Mouse (Mus musculus): ENCODE results near the gene Tbc1d1. TPM values are rescaled to one million over a fixed set of nuclear protein-coding genes. Genes with fewer than 3 reads are reported as not detected.

Gene Tbc1d1
- polyA plus RNA-seq, 1 experiment = 41.8 TPM

GRCm38 (mm10) chr5:64381538-64381937 lies 225.4 kb downstream of the Tbc1d1 start:
- Histone ChIP-seq H3K4me2 (ENCODE audit: low read depth) (no peak overlapping the region), H3K4me3 (no peak overlapping the region), H3K36me3 (ENCODE audit: control insufficient read depth, insufficient read depth) (no peaks in the 10 kb centered on the region), H3K79me2 (ENCODE audit: control insufficient read depth, insufficient read depth) (no peaks in the 10 kb centered on the region), H3ac (ENCODE audit: control insufficient read depth, insufficient read length) (no peak overlapping the region), H3K27me3 (ENCODE audit: control insufficient read depth, insufficient read depth, insufficient read length) (no peaks in the 10 kb centered on the region)
- no peak for TF ChIP-seq REST (IDR thresholded peaks at IDR 0.05; ENCODE audit: insufficient read depth, insufficient read length)
- TF ChIP-seq POLR2A (IDR thresholded peaks at IDR 0.05; ENCODE audit: insufficient read length, low read depth) = no peak
- TF ChIP-seq MAX (IDR thresholded peaks at IDR 0.05; ENCODE audit: low read depth) = no peak
- no peak for TF ChIP-seq MYOG (IDR thresholded peaks at IDR 0.05; ENCODE audit: control insufficient read depth in 1 of 3, insufficient read depth in 1 of 3, insufficient read length in 2 of 3, low read depth in 2 of 3)
- no peak for TF ChIP-seq USF1 (IDR thresholded peaks at IDR 0.05; ENCODE audit: low read depth)
- no peak for TF ChIP-seq TCF3 (IDR thresholded peaks at IDR 0.05; ENCODE audit: insufficient read length, low read depth)
- no peak for TF ChIP-seq MYOD1 (IDR thresholded peaks at IDR 0.05; ENCODE audit: control insufficient read depth in 1 of 3, insufficient read length in 2 of 3, low read depth in 2 of 3)
- no peak for TF ChIP-seq TCF12 (IDR thresholded peaks at IDR 0.05; ENCODE audit: insufficient read depth, poor library complexity, severe bottlenecking)
- no peak for TF ChIP-seq E2F4 (IDR thresholded peaks at IDR 0.05; ENCODE audit: insufficient read depth)
- TF ChIP-seq CEBPB (IDR thresholded peaks at IDR 0.05; ENCODE audit: insufficient read depth, poor library complexity, severe bottlenecking) = no peak
- TF ChIP-seq POLR2AphosphoS2 (IDR thresholded peaks at IDR 0.05; ENCODE audit: insufficient read length, low read depth) = no peak
- TF ChIP-seq SRF (IDR thresholded peaks at IDR 0.05; ENCODE audit: control insufficient read depth, insufficient read length, low read depth) = no peak

GRCm38 (mm10) chr5:64382451-64383057 lies 226.4 kb downstream of the Tbc1d1 start:
- Histone ChIP-seq H3K79me2 (ENCODE audit: control insufficient read depth, insufficient read depth) (no peaks in the 10 kb centered on the region), H3ac (ENCODE audit: control insufficient read depth, insufficient read length) (no peak overlapping the region), H3K4me2 (ENCODE audit: low read depth) (no peak overlapping the region), H3K27me3 (ENCODE audit: control insufficient read depth, insufficient read depth, insufficient read length) (no peaks in the 10 kb centered on the region), H3K4me3 (no peak overlapping the region), H3K36me3 (ENCODE audit: control insufficient read depth, insufficient read depth) (no peaks in the 10 kb centered on the region)
- TF ChIP-seq POLR2AphosphoS2 (IDR thresholded peaks at IDR 0.05; ENCODE audit: insufficient read length, low read depth) = no peak
- no peak for TF ChIP-seq POLR2A (IDR thresholded peaks at IDR 0.05; ENCODE audit: insufficient read length, low read depth)
- TF ChIP-seq MYOG (IDR thresholded peaks at IDR 0.05; ENCODE audit: control insufficient read depth in 1 of 3, insufficient read depth in 1 of 3, insufficient read length in 2 of 3, low read depth in 2 of 3) = no peak
- TF ChIP-seq SRF (IDR thresholded peaks at IDR 0.05; ENCODE audit: control insufficient read depth, insufficient read length, low read depth) = no peak
- TF ChIP-seq USF1 (IDR thresholded peaks at IDR 0.05; ENCODE audit: low read depth) = no peak
- TF ChIP-seq MYOD1 (IDR thresholded peaks at IDR 0.05; ENCODE audit: control insufficient read depth in 1 of 3, insufficient read length in 2 of 3, low read depth in 2 of 3) = no peak
- no peak for TF ChIP-seq CEBPB (IDR thresholded peaks at IDR 0.05; ENCODE audit: insufficient read depth, poor library complexity, severe bottlenecking)
- TF ChIP-seq E2F4 (IDR thresholded peaks at IDR 0.05; ENCODE audit: insufficient read depth) = no peak
- no peak for TF ChIP-seq MAX (IDR thresholded peaks at IDR 0.05; ENCODE audit: low read depth)
- TF ChIP-seq TCF12 (IDR thresholded peaks at IDR 0.05; ENCODE audit: insufficient read depth, poor library complexity, severe bottlenecking) = no peak
- TF ChIP-seq TCF3 (IDR thresholded peaks at IDR 0.05; ENCODE audit: insufficient read length, low read depth) = no peak
- TF ChIP-seq REST (IDR thresholded peaks at IDR 0.05; ENCODE audit: insufficient read depth, insufficient read length) = no peak

- Histone ChIP-seq H3K27me3 (ENCODE audit: control insufficient read depth, insufficient read depth, insufficient read length) (no peaks in the 10 kb centered on the region), H3ac (ENCODE audit: control insufficient read depth, insufficient read length) (no peak overlapping the region), H3K79me2 (ENCODE audit: control insufficient read depth, insufficient read depth) (no peaks in the 10 kb centered on the region), H3K4me3 (no peak overlapping the region), H3K4me2 (ENCODE audit: low read depth) (no peak overlapping the region), H3K36me3 (ENCODE audit: control insufficient read depth, insufficient read depth) (no peaks in the 10 kb centered on the region)
- TF ChIP-seq POLR2AphosphoS2 (IDR thresholded peaks at IDR 0.05; ENCODE audit: insufficient read length, low read depth) (no peak), MYOG (IDR thresholded peaks at IDR 0.05; ENCODE audit: control insufficient read depth in 1 of 3, insufficient read depth in 1 of 3, insufficient read length in 2 of 3, low read depth in 2 of 3) (peak in 1 of 3 experiments; percentile 6), MYOD1 (IDR thresholded peaks at IDR 0.05; ENCODE audit: control insufficient read depth in 1 of 3, insufficient read length in 2 of 3, low read depth in 2 of 3) (peak in 2 of 3 experiments; percentile 4 to 39)
Measured at GRCm38 (mm10) chr5:64383215-64383614, 227.1 kb downstream of the Tbc1d1 start.

- Histone ChIP-seq H3K4me2 (ENCODE audit: low read depth) (no peak overlapping the region), H3K79me2 (ENCODE audit: control insufficient read depth, insufficient read depth) (no peaks in the 10 kb centered on the region), H3K36me3 (ENCODE audit: control insufficient read depth, insufficient read depth) (no peaks in the 10 kb centered on the region), H3ac (ENCODE audit: control insufficient read depth, insufficient read length) (no peak overlapping the region), H3K27me3 (ENCODE audit: control insufficient read depth, insufficient read depth, insufficient read length) (no peaks in the 10 kb centered on the region), H3K4me3 (no peak overlapping the region)
- TF ChIP-seq E2F4 (IDR thresholded peaks at IDR 0.05; ENCODE audit: insufficient read depth) (no peak), USF1 (IDR thresholded peaks at IDR 0.05; ENCODE audit: low read depth) (no peak), SRF (IDR thresholded peaks at IDR 0.05; ENCODE audit: control insufficient read depth, insufficient read length, low read depth) (no peak), TCF12 (IDR thresholded peaks at IDR 0.05; ENCODE audit: insufficient read depth, poor library complexity, severe bottlenecking) (no peak), REST (IDR thresholded peaks at IDR 0.05; ENCODE audit: insufficient read depth, insufficient read length) (no peak), CEBPB (IDR thresholded peaks at IDR 0.05; ENCODE audit: insufficient read depth, poor library complexity, severe bottlenecking) (no peak), MYOD1 (IDR thresholded peaks at IDR 0.05; ENCODE audit: control insufficient read depth in 1 of 3, insufficient read length in 2 of 3, low read depth in 2 of 3) (no peak), MYOG (IDR thresholded peaks at IDR 0.05; ENCODE audit: control insufficient read depth in 1 of 3, insufficient read depth in 1 of 3, insufficient read length in 2 of 3, low read depth in 2 of 3) (no peak), POLR2AphosphoS2 (IDR thresholded peaks at IDR 0.05; ENCODE audit: insufficient read length, low read depth) (no peak), MAX (IDR thresholded peaks at IDR 0.05; ENCODE audit: low read depth) (no peak), TCF3 (IDR thresholded peaks at IDR 0.05; ENCODE audit: insufficient read length, low read depth) (no peak), POLR2A (IDR thresholded peaks at IDR 0.05; ENCODE audit: insufficient read length, low read depth) (no peak)
Measured at GRCm38 (mm10) chr5:64384546-64384945, 228.4 kb downstream of the Tbc1d1 start.

All from myocyte (in vitro differentiated cells).